Mouse (Mus musculus): ENCODE measurements around the gene Arhgap1. TPM values are rescaled to one million over a fixed set of nuclear protein-coding genes. Genes with fewer than 3 reads are reported as not detected.

Gene Arhgap1
- polyA plus RNA-seq, 2 experiments: 105 to 121 TPM

GRCm38 (mm10) chr2:91627486-91627885 is 22.2 kb upstream of the Arhgap1 start:
- Histone ChIP-seq H3K4me2 (replicated peaks; ENCODE audit: low read depth, low read length, severe bottlenecking) (no peak overlapping the region), H3K4me1 (ENCODE audit: control insufficient read depth, insufficient read depth, low read length) (no peaks in the 10 kb centered on the region), H3K9ac (ENCODE audit: low read depth, low read length, severe bottlenecking) (no peak overlapping the region), H3K27ac (replicated peaks; ENCODE audit: low read depth, low read length) (no peak overlapping the region), H3K36me3 (ENCODE audit: control insufficient read depth, insufficient read depth, low read length) (peaks cover 12% of the 10 kb centered on the region), H3K27me3 (ENCODE audit: control insufficient read depth, insufficient read depth, low read length) (no peaks in the 10 kb centered on the region), H3K9me3 (ENCODE audit: control insufficient read depth, low read length) (no peaks in the 10 kb centered on the region), H3K4me3 (replicated peaks; ENCODE audit: low read length) (no peak overlapping the region)
- TF ChIP-seq POLR2A (IDR thresholded peaks at IDR 0.05; ENCODE audit: borderline replicate concordance, extremely low read depth, insufficient read depth, insufficient read length): no peak
- 77% methylated on average over 5 of the region's 5 CpGs for WGBS
- ATAC-seq (ENCODE audit: low FRiP score, low read depth): no peak
- DNase-seq (ENCODE audit: low spot score): no peak

- Histone ChIP-seq H3K27me3 (ENCODE audit: control insufficient read depth, insufficient read depth, low read length) (no peaks in the 10 kb centered on the region), H3K9ac (ENCODE audit: low read depth, low read length, severe bottlenecking) (no peak overlapping the region), H3K27ac (replicated peaks; ENCODE audit: low read depth, low read length) (no peak overlapping the region), H3K9me3 (ENCODE audit: control insufficient read depth, low read length) (no peaks in the 10 kb centered on the region), H3K36me3 (ENCODE audit: control insufficient read depth, insufficient read depth, low read length) (peaks cover 7% of the 10 kb centered on the region; the same call in 1 of the 2 replicates), H3K4me3 (replicated peaks; ENCODE audit: low read length) (no peak overlapping the region), H3K4me2 (replicated peaks; ENCODE audit: low read depth, low read length, severe bottlenecking) (no peak overlapping the region), H3K4me1 (ENCODE audit: control insufficient read depth, insufficient read depth, low read length) (no peaks in the 10 kb centered on the region)
- DNase-seq (ENCODE audit: low spot score) (no peak), ATAC-seq (ENCODE audit: low FRiP score, low read depth) (no peak)
- WGBS: 89% methylated on average over 8 of the region's 8 CpGs
- TF ChIP-seq POLR2A (IDR thresholded peaks at IDR 0.05; ENCODE audit: borderline replicate concordance, extremely low read depth, insufficient read depth, insufficient read length): no peak
Observed at GRCm38 (mm10) chr2:91628171-91628570, 21.5 kb upstream of the Arhgap1 start.

GRCm38 (mm10) chr2:91629682-91630081 is 20.0 kb upstream of the Arhgap1 start:
- TF ChIP-seq POLR2A (IDR thresholded peaks at IDR 0.05; ENCODE audit: borderline replicate concordance, extremely low read depth, insufficient read depth, insufficient read length): no peak

GRCm38 (mm10) chr2:91630384-91630783 is 19.3 kb upstream of the Arhgap1 start:
- no peak for TF ChIP-seq POLR2A (IDR thresholded peaks at IDR 0.05; ENCODE audit: borderline replicate concordance, extremely low read depth, insufficient read depth, insufficient read length)
- H3K36me3 ChIP-seq (ENCODE audit: control insufficient read depth, insufficient read depth, low read length): no peaks in the 10 kb centered on the region
- no peak for ATAC-seq (ENCODE audit: low FRiP score, low read depth)
- H3K9ac ChIP-seq (ENCODE audit: low read depth, low read length, severe bottlenecking): no peak overlapping the region
- H3K4me3 ChIP-seq (replicated peaks; ENCODE audit: low read length): no peak overlapping the region
- no peaks in the 10 kb centered on the region for H3K27me3 ChIP-seq (ENCODE audit: control insufficient read depth, insufficient read depth, low read length)
- DNase-seq (ENCODE audit: low spot score): no peak
- 87% methylated on average over 12 of the region's 12 CpGs for WGBS
- no peaks in the 10 kb centered on the region for H3K4me1 ChIP-seq (ENCODE audit: control insufficient read depth, insufficient read depth, low read length)
- H3K9me3 ChIP-seq (ENCODE audit: control insufficient read depth, low read length): no peaks in the 10 kb centered on the region
- H3K4me2 ChIP-seq (replicated peaks; ENCODE audit: low read depth, low read length, severe bottlenecking): no peak overlapping the region
- no peak overlapping the region for H3K27ac ChIP-seq (replicated peaks; ENCODE audit: low read depth, low read length)

More at GRCm38 (mm10) chr2:91629682-91630081, 20.0 kb upstream of the Arhgap1 start:
- 82% methylated on average over 18 of the region's 18 CpGs for WGBS
- no peaks in the 10 kb centered on the region for H3K36me3 ChIP-seq (ENCODE audit: control insufficient read depth, insufficient read depth, low read length)
- no peak overlapping the region for H3K4me2 ChIP-seq (replicated peaks; ENCODE audit: low read depth, low read length, severe bottlenecking)
- no peak overlapping the region for H3K9ac ChIP-seq (ENCODE audit: low read depth, low read length, severe bottlenecking)
- no peak overlapping the region for H3K27ac ChIP-seq (replicated peaks; ENCODE audit: low read depth, low read length)
- DNase-seq (ENCODE audit: low spot score) (no peak), ATAC-seq (ENCODE audit: low FRiP score, low read depth) (no peak)
- no peaks in the 10 kb centered on the region for H3K27me3 ChIP-seq (ENCODE audit: control insufficient read depth, insufficient read depth, low read length)
- H3K4me3 ChIP-seq (replicated peaks; ENCODE audit: low read length): no peak overlapping the region
- H3K9me3 ChIP-seq (ENCODE audit: control insufficient read depth, low read length): no peaks in the 10 kb centered on the region
- no peaks in the 10 kb centered on the region for H3K4me1 ChIP-seq (ENCODE audit: control insufficient read depth, insufficient read depth, low read length)

- H3K4me2 ChIP-seq (replicated peaks; ENCODE audit: low read depth, low read length, severe bottlenecking): no peak overlapping the region
- H3K9me3 ChIP-seq (ENCODE audit: control insufficient read depth, low read length): no peaks in the 10 kb centered on the region
- H3K36me3 ChIP-seq (ENCODE audit: control insufficient read depth, insufficient read depth, low read length): no peaks in the 10 kb centered on the region
- no peaks in the 10 kb centered on the region for H3K27me3 ChIP-seq (ENCODE audit: control insufficient read depth, insufficient read depth, low read length)
- ATAC-seq (ENCODE audit: low FRiP score, low read depth): no peak
- H3K27ac ChIP-seq (replicated peaks; ENCODE audit: low read depth, low read length): no peak overlapping the region
- no peak for DNase-seq (ENCODE audit: low spot score)
- no peak overlapping the region for H3K4me3 ChIP-seq (replicated peaks; ENCODE audit: low read length)
- WGBS: 79% methylated on average over 5 of the region's 5 CpGs
- no peak overlapping the region for H3K9ac ChIP-seq (ENCODE audit: low read depth, low read length, severe bottlenecking)
- TF ChIP-seq POLR2A (IDR thresholded peaks at IDR 0.05; ENCODE audit: borderline replicate concordance, extremely low read depth, insufficient read depth, insufficient read length): no peak
- H3K4me1 ChIP-seq (ENCODE audit: control insufficient read depth, insufficient read depth, low read length): no peaks in the 10 kb centered on the region
Observed at GRCm38 (mm10) chr2:91631826-91632225, 17.8 kb upstream of the Arhgap1 start.

GRCm38 (mm10) chr2:91632316-91632715 is 17.3 kb upstream of the Arhgap1 start:
- DNase-seq (ENCODE audit: low spot score): no peak
- TF ChIP-seq POLR2A (IDR thresholded peaks at IDR 0.05; ENCODE audit: borderline replicate concordance, extremely low read depth, insufficient read depth, insufficient read length): no peak
- Histone ChIP-seq H3K36me3 (ENCODE audit: control insufficient read depth, insufficient read depth, low read length) (no peaks in the 10 kb centered on the region), H3K4me3 (replicated peaks; ENCODE audit: low read length) (no peak overlapping the region), H3K9me3 (ENCODE audit: control insufficient read depth, low read length) (no peaks in the 10 kb centered on the region), H3K9ac (ENCODE audit: low read depth, low read length, severe bottlenecking) (no peak overlapping the region), H3K27me3 (ENCODE audit: control insufficient read depth, insufficient read depth, low read length) (no peaks in the 10 kb centered on the region), H3K4me2 (replicated peaks; ENCODE audit: low read depth, low read length, severe bottlenecking) (no peak overlapping the region), H3K27ac (replicated peaks; ENCODE audit: low read depth, low read length) (no peak overlapping the region), H3K4me1 (ENCODE audit: control insufficient read depth, insufficient read depth, low read length) (no peaks in the 10 kb centered on the region)
- no peak for ATAC-seq (ENCODE audit: low FRiP score, low read depth)
- WGBS: 83% methylated on average over 5 of the region's 5 CpGs
